Mouse (Mus musculus) forebrain, embryonic 15.5 days (tissue): ENCODE data around the gene Zw10. TPM values are rescaled to one million over a fixed set of nuclear protein-coding genes. Genes with fewer than 3 reads are reported as not detected.
A peak's percentile ranks its signal among the peaks of the same experiment; 100 is the strongest.

ENCODE experiments used
- ATAC-seq: fragments of 200-750 bp; cut with Nextera tagmentation; replicated peaks from 2 replicates; pipeline ENCODE4 v1.8.0; 2017; ENCODE audit warnings: mild to moderate bottlenecking, moderate TSS enrichment, moderate library complexity
- H3K27ac ChIP-seq: fragments of 300-500 bp; sonication (generic); replicated peaks from 2 replicates; pipeline ENCODE4 v1.5.1; 2015; ENCODE audit warnings: mild to moderate bottlenecking, inconsistent platforms
- H3K27me3 ChIP-seq: fragments of 300-500 bp; sonication (generic); 2 replicates; pipeline ENCODE4 v1.6.1; 2015; ENCODE audit warnings: inconsistent platforms
- H3K36me3 ChIP-seq: fragments of 300-500 bp; sonication (generic); 2 replicates; pipeline ENCODE4 v1.6.1; 2015; ENCODE audit warnings: mild to moderate bottlenecking, inconsistent platforms
- H3K4me1 ChIP-seq: fragments of 300-500 bp; sonication (generic); 2 replicates; pipeline ENCODE4 v1.6.1; 2015; ENCODE audit warnings: inconsistent platforms
- H3K4me2 ChIP-seq: fragments of 300-500 bp; sonication (generic); replicated peaks from 2 replicates; pipeline ENCODE4 v1.6.1; 2015; ENCODE audit warnings: mild to moderate bottlenecking, inconsistent platforms
- H3K4me3 ChIP-seq: fragments of 300-500 bp; sonication (generic); 2 replicates; pipeline ENCODE4 v1.5.1; 2015; ENCODE audit warnings: mild to moderate bottlenecking, inconsistent platforms
- H3K9ac ChIP-seq: fragments of 300-500 bp; sonication (generic); replicated peaks from 2 replicates; pipeline ENCODE4 v1.6.1; 2015; ENCODE audit warnings: mild to moderate bottlenecking, inconsistent platforms
- H3K9me3 ChIP-seq: fragments of 300-500 bp; sonication (generic); 2 replicates; pipeline ENCODE4 v1.6.1; 2016; ENCODE audit warnings: inconsistent platforms
- WGBS: fragments of 180-500 bp; shearing (Covaris S2); methylation state at CpG from one replicate; pipeline ENCODE4 v1.1.7; 2015; ENCODE audit warnings: mixed read lengths; 5-methylcytosine and 5-hydroxymethylcytosine counted together
- polyA plus RNA-seq: library from polyadenylated mRNA; unstranded; fragments of >200 nt; fragmentation: Nextera tagmentation; extraction: Ambion mirVana; gene quantifications from 2 replicates; pipeline ENCODE4 v1.2.1, GENCODE M21; 2015

The Zw10 gene
- 30.3 and 32.3 TPM in 2 replicates for polyA plus RNA-seq

- Histone ChIP-seq H3K27ac (peak within 1 kb of the TSS; percentile 68), H3K36me3 (peaks cover 14% of the 10 kb centered on the region), H3K4me2 (peak within 1 kb of the TSS; percentile 64), H3K4me1 (peaks cover 15% of the 10 kb centered on the region), H3K9me3 (no peaks in the 10 kb centered on the region), H3K27me3 (no peaks in the 10 kb centered on the region), H3K4me3 (peak within 1 kb of the TSS; percentile 87), H3K9ac (peak within 1 kb of the TSS; percentile 85)
- WGBS, result under 1% methylated on average over 53 of the region's 53 CpGs
- ATAC-seq, result peak; percentile 100
These were observed at the start of gene Zw10 for GRCm38 (mm10) chr9:49055333-49056205. TSS of gene Zw10 (plus strand) at chr9:49055613.

- WGBS, result 83% methylated on average over 7 of the region's 7 CpGs
- no peaks in the 10 kb centered on the region for H3K27me3 ChIP-seq
- H3K36me3 ChIP-seq, result peaks cover 67% of the 10 kb centered on the region
- no peak overlapping the region for H3K27ac ChIP-seq
- H3K4me2 ChIP-seq, result no peak overlapping the region
- no peak overlapping the region for H3K4me3 ChIP-seq
- no peaks in the 10 kb centered on the region for H3K9me3 ChIP-seq
- H3K9ac ChIP-seq, result no peak overlapping the region
- ATAC-seq, result no peak
- H3K4me1 ChIP-seq, result no peaks in the 10 kb centered on the region
These were observed 39.6 kb upstream of the Zw10 start for GRCm38 (mm10) chr9:49015824-49016223.

DNA sequence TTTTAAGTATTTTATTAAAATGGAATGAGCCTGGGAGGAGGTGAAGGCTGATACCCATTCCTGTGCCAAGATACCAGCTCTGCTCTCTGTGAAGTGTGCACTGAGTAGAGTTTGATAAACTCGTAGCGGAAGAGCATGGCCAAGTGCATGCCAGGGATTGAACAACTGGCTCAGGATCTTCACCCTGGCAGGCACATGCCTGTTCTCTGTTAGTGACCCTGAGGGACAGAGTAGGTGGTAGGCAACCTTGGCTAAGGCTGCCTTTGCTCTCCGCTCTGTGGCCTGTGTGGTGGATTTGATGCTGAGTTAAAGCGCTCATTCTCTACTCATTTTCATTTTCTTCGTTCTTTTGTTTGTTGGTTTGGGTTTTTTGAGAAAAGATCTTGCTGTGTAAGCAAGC is 34.1 kb upstream of the Zw10 start:
- WGBS, result 93% methylated on average over 5 of the region's 5 CpGs
- no peak for ATAC-seq
- H3K4me2 ChIP-seq, result no peak overlapping the region
- H3K9ac ChIP-seq, result no peak overlapping the region
- no peaks in the 10 kb centered on the region for H3K27me3 ChIP-seq
- peaks cover 31% of the 10 kb centered on the region for H3K36me3 ChIP-seq
- no peak overlapping the region for H3K4me3 ChIP-seq
- no peaks in the 10 kb centered on the region for H3K4me1 ChIP-seq
- H3K27ac ChIP-seq, result no peak overlapping the region
- H3K9me3 ChIP-seq, result no peaks in the 10 kb centered on the region

DNA sequence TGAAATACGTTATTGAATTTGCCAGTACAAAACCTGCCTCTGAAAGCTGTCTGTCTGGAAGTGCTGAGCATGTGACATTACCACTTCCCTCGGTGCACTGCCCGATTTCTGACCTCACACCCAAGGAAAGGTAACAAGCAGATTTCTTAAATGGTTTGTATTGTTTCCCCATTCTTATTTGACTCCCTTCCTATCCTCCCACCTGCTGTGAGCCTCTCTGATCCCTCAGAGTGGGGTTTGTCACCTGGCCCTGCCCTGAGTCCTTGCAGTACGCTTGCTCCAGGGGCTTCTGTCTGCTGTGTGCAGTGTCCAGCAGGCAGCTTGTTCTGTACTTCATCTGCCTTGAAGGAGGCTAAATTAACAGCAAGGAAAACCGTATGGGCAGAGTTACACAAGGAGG is 31.5 kb upstream of the Zw10 start:
- 84% methylated on average over 5 of the region's 5 CpGs for WGBS

DNA sequence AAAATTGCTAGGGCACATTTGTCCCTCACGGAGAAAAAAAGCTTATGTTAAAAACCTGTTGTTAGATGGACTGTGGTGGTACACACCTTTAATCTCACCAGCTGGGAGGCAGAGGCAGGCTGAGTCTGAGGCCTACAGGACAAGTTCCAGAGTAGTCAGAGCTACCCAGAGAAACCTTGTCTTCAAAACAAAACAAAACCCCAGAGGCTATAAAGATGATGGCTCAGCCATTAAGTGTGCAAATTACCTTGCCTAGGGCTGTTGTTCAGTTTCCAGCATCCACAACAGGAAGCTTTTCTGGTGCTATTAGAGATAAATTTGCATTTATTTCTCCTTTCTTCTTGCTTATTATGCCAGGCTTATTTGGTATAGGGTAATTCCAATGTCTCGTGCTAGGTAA is 30.9 kb upstream of the Zw10 start:
- Histone ChIP-seq H3K9me3 (no peaks in the 10 kb centered on the region), H3K27me3 (no peaks in the 10 kb centered on the region), H3K4me2 (no peak overlapping the region), H3K4me3 (no peak overlapping the region), H3K9ac (no peak overlapping the region), H3K36me3 (peaks cover 25% of the 10 kb centered on the region), H3K4me1 (no peaks in the 10 kb centered on the region), H3K27ac (no peak overlapping the region)
- no peak for ATAC-seq
- WGBS, result 89% methylated on average over 2 of the region's 2 CpGs

More for the DNA sequence above, 31.5 kb upstream of the Zw10 start:
- H3K4me1 ChIP-seq, result no peaks in the 10 kb centered on the region
- ATAC-seq, result no peak
- H3K9me3 ChIP-seq, result no peaks in the 10 kb centered on the region
- no peaks in the 10 kb centered on the region for H3K27me3 ChIP-seq
- H3K36me3 ChIP-seq, result peaks cover 29% of the 10 kb centered on the region
- H3K4me2 ChIP-seq, result no peak overlapping the region
- H3K27ac ChIP-seq, result no peak overlapping the region
- H3K9ac ChIP-seq, result no peak overlapping the region
- H3K4me3 ChIP-seq, result no peak overlapping the region

GRCm38 (mm10) chr9:49034764-49035163 is 20.6 kb upstream of the Zw10 start:
- no peaks in the 10 kb centered on the region for H3K4me1 ChIP-seq
- H3K9ac ChIP-seq, result no peak overlapping the region
- H3K27ac ChIP-seq, result no peak overlapping the region
- no peak for ATAC-seq
- no peaks in the 10 kb centered on the region for H3K9me3 ChIP-seq
- 94% methylated on average over 4 of the region's 4 CpGs for WGBS
- H3K27me3 ChIP-seq, result no peaks in the 10 kb centered on the region
- H3K4me3 ChIP-seq, result no peak overlapping the region
- peaks cover 60% of the 10 kb centered on the region for H3K36me3 ChIP-seq
- no peak overlapping the region for H3K4me2 ChIP-seq

DNA sequence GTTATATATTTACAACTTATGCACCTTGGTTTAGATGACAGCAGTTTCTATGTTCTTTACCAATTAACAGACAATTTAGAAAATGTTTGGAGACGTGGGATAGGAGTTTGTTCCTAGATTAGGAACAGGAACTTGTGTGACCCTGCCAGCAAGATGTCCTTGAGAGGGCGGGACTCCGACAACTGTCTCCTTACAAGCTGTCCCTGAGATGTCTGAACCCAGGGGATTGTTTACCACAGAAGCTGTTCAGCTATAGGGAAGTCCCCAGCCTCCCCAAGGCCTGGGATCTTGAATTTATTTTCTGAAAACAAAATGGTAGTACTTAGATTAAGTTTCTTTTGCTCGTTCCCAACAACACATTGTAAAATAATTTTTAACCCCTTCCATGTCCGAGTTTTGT is 4.5 kb upstream of the Zw10 start:
- no peak overlapping the region for H3K4me2 ChIP-seq
- H3K4me3 ChIP-seq, result no peak overlapping the region
- no peaks in the 10 kb centered on the region for H3K27me3 ChIP-seq
- no peak overlapping the region for H3K9ac ChIP-seq
- H3K27ac ChIP-seq, result no peak overlapping the region
- H3K9me3 ChIP-seq, result no peaks in the 10 kb centered on the region
- ATAC-seq, result no peak
- peaks cover 4% of the 10 kb centered on the region for H3K4me1 ChIP-seq
- no peaks in the 10 kb centered on the region for H3K36me3 ChIP-seq
- 80% methylated on average over 5 of the region's 5 CpGs for WGBS

GRCm38 (mm10) chr9:49051349-49051748 is 4.1 kb upstream of the Zw10 start:
- Histone ChIP-seq H3K4me2 (no peak overlapping the region), H3K4me3 (no peak overlapping the region), H3K9me3 (no peaks in the 10 kb centered on the region), H3K27me3 (no peaks in the 10 kb centered on the region), H3K27ac (no peak overlapping the region), H3K4me1 (peaks cover 8% of the 10 kb centered on the region), H3K9ac (no peak overlapping the region), H3K36me3 (no peaks in the 10 kb centered on the region)
- 13% methylated on average over 5 of the region's 5 CpGs for WGBS
- no peak for ATAC-seq

- Histone ChIP-seq H3K36me3 (peaks cover 6% of the 10 kb centered on the region; the same call in 1 of the 2 replicates), H3K4me3 (no peak overlapping the region), H3K9me3 (no peaks in the 10 kb centered on the region), H3K27me3 (no peaks in the 10 kb centered on the region), H3K4me2 (no peak overlapping the region), H3K9ac (no peak overlapping the region), H3K27ac (no peak overlapping the region), H3K4me1 (peaks cover 15% of the 10 kb centered on the region)
- ATAC-seq, result no peak
- WGBS, result 90% methylated on average over 3 of the region's 3 CpGs
These were observed 1.4 kb upstream of the Zw10 start for GRCm38 (mm10) chr9:49054028-49054427.

GRCm38 (mm10) chr9:49076847-49077246 is 21.4 kb downstream of the Zw10 start:
- WGBS, result 96% methylated on average over 3 of the region's 3 CpGs
- Histone ChIP-seq H3K27ac (no peak overlapping the region), H3K4me3 (no peak overlapping the region), H3K4me2 (no peak overlapping the region), H3K9me3 (no peaks in the 10 kb centered on the region), H3K36me3 (peaks cover 59% of the 10 kb centered on the region), H3K4me1 (no peaks in the 10 kb centered on the region), H3K27me3 (no peaks in the 10 kb centered on the region), H3K9ac (no peak overlapping the region)
- no peak for ATAC-seq

- H3K4me3 ChIP-seq, result no peak within 1 kb of the TSS
- H3K4me1 ChIP-seq, result no peaks in the 10 kb centered on the region
- H3K9ac ChIP-seq, result no peak within 1 kb of the TSS
- WGBS, result 59% methylated on average over 5 of the region's 5 CpGs
- H3K27ac ChIP-seq, result no peak within 1 kb of the TSS
- H3K9me3 ChIP-seq, result no peaks in the 10 kb centered on the region
- no peak within 1 kb of the TSS for H3K4me2 ChIP-seq
- peaks cover 29% of the 10 kb centered on the region for H3K36me3 ChIP-seq
- no peak for ATAC-seq
- H3K27me3 ChIP-seq, result no peaks in the 10 kb centered on the region
These were observed 25.7 kb downstream of the Zw10 start, which contains the start of gene Tmprss5 for GRCm38 (mm10) chr9:49081107-49081506. TSS of gene Tmprss5 (plus strand) at chr9:49081260.

DNA sequence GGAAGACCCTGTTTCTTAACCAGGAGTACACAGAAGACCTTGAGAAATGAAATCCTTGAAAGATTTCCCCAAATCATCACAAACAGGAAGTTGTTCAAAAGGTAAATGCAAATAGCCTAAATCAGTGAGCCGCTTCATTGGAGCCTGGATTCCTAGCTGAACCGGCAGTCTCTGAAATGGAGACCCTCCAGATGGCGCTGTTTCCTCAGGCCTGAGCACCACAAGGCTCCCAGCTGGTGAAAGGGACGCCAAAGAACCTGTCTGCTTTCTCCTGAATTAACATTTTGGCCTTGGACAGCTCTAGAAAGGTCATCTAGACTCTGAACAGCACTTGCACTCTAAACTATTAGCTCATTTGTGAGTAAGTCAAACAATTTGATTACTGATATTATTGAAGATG is 26.1 kb downstream of the Zw10 start:
- no peaks in the 10 kb centered on the region for H3K27me3 ChIP-seq
- H3K9me3 ChIP-seq, result no peaks in the 10 kb centered on the region
- ATAC-seq, result no peak
- no peak overlapping the region for H3K4me2 ChIP-seq
- peaks cover 29% of the 10 kb centered on the region for H3K36me3 ChIP-seq
- no peaks in the 10 kb centered on the region for H3K4me1 ChIP-seq
- no peak overlapping the region for H3K4me3 ChIP-seq
- H3K27ac ChIP-seq, result no peak overlapping the region
- 3% methylated on average over 4 of the region's 4 CpGs for WGBS
- H3K9ac ChIP-seq, result no peak overlapping the region
